ENCODE assay signal across 12 mouse cellular contexts in genomic region chr12:98884515-98884914, GRCm38 (mm10). TPM values are rescaled to one million over a fixed set of nuclear protein-coding genes. Genes with fewer than 3 reads are reported as not detected.
DNase-seq lines count a peak whose midpoint lies in the region; ATAC-seq and TF ChIP-seq lines count a peak whose summit lies in the region.
"Had no signal": no experiment of that assay in that cellular context is flagged by ENCODE, and none has a peak within 500 bp of the region (broad histone marks: within the 10 kb centered on the region; RNA-seq: fewer than 3 reads in every experiment).

No protein-coding gene starts in this region.

- dilution Hi-C loops in CH12.LX (cut with MboI; ENCODE audit: extremely low pct_ligation_motif_present, extremely low pct_unique_long_range_greater_than_20kb, low sequenced_read_pairs): no loop called here

- no peaks in the 10 kb centered on the region for H3K36me3 ChIP-seq in kidney, postnatal 0 days (ENCODE audit: insufficient read depth, low read length)
- H3K36me3 ChIP-seq in kidney, embryonic 16.5 days (ENCODE audit: insufficient read depth, low read length): no peaks in the 10 kb centered on the region
- H3K36me3 ChIP-seq in CH12.LX (replicated peaks in 1 of 2; ENCODE audit: control insufficient read depth in 1 of 2, insufficient read depth in 1 of 2, low read length in 1 of 2): no peaks in the 10 kb centered on the region
- no peaks in the 10 kb centered on the region for H3K36me3 ChIP-seq in kidney, adult 2 months (ENCODE audit: control insufficient read depth, insufficient read depth, low read length)
- H3K36me3 ChIP-seq: neural tube, embryonic 15.5 days had no signal

- H3K9ac ChIP-seq in kidney, postnatal 0 days (ENCODE audit: low read depth, low read length): no peak overlapping the region
- H3K9ac ChIP-seq in kidney, embryonic 16.5 days (replicated peaks; ENCODE audit: low read length): no peak overlapping the region
- no peak overlapping the region for H3K9ac ChIP-seq in CH12.LX (ENCODE audit: insufficient read depth, low read depth)
- H3K9ac ChIP-seq: neural tube, embryonic 15.5 days had no signal

- H3K4me3 ChIP-seq in kidney, postnatal 0 days (replicated peaks; ENCODE audit: low read depth, low read length): no peak overlapping the region
- H3K4me3 ChIP-seq in kidney, embryonic 16.5 days (ENCODE audit: low read length): no peak overlapping the region
- H3K4me3 ChIP-seq in CH12.LX (replicated peaks in 1 of 3; ENCODE audit: low read depth in 2 of 3, low read length in 2 of 3, poor library complexity in 1 of 3): no peak overlapping the region
- H3K4me3 ChIP-seq in kidney, adult 2 months (ENCODE audit: insufficient read depth, low read depth, low read length): no peak overlapping the region
- H3K4me3 ChIP-seq: megakaryocyte, embryonic 14.5 days; neural tube, embryonic 15.5 days had no signal

- TF ChIP-seq RAD21 in CH12.LX (IDR thresholded peaks at IDR 0.05; ENCODE audit: low read depth, low read length): peak; percentile 33

- no peak overlapping the region for H3K4me2 ChIP-seq in kidney, postnatal 0 days (ENCODE audit: low read length)
- H3K4me2 ChIP-seq in kidney, embryonic 16.5 days (replicated peaks; ENCODE audit: low read depth, low read length): no peak overlapping the region
- H3K4me2 ChIP-seq in CH12.LX (ENCODE audit: insufficient read depth, low read depth, poor library complexity, severe bottlenecking): no peak overlapping the region
- H3K4me2 ChIP-seq: neural tube, embryonic 15.5 days had no signal

- in situ Hi-C loops in CH12.LX (cut with MboI; ENCODE audit: low pct_ligation_motif_present, low pct_unique_long_range_greater_than_20kb, low sequenced_read_pairs): no loop called here

- H3K79me2 ChIP-seq in CH12.LX (replicated peaks; ENCODE audit: control insufficient read depth, extremely low read depth, insufficient read depth, poor library complexity, severe bottlenecking): no peaks in the 10 kb centered on the region

- ATAC-seq in kidney, postnatal 0 days (replicated peaks; ENCODE audit: low FRiP score, low read depth): no peak
- no peak for ATAC-seq in kidney, embryonic 16.5 days (ENCODE audit: low FRiP score, low TSS enrichment)

- H3K4me1 ChIP-seq in kidney, postnatal 0 days (replicated peaks; ENCODE audit: insufficient read depth, low read length): no peaks in the 10 kb centered on the region
- no peaks in the 10 kb centered on the region for H3K4me1 ChIP-seq in kidney, embryonic 16.5 days (ENCODE audit: insufficient read depth, low read length)
- H3K4me1 ChIP-seq in CH12.LX (ENCODE audit: control insufficient read depth in 1 of 2, insufficient read depth in 2 of 2): no peaks in the 10 kb centered on the region; a peak in 1 of 4 replicates
- H3K4me1 ChIP-seq in kidney, adult 2 months (ENCODE audit: control insufficient read depth, insufficient read depth, low read length): peaks cover 3% of the 10 kb centered on the region; the same call in 1 of the 2 replicates
- H3K4me1 ChIP-seq: megakaryocyte, embryonic 14.5 days; neural tube, embryonic 15.5 days had no signal

- no peak for TF ChIP-seq POLR2A in CH12.LX (IDR thresholded peaks at IDR 0.05; ENCODE audit: low read depth, low read length)
- no peak for TF ChIP-seq POLR2A in kidney, adult 2 months (IDR thresholded peaks at IDR 0.05; ENCODE audit: low read depth, low read length)

- no peak overlapping the region for H3K27ac ChIP-seq in kidney, postnatal 0 days
- H3K27ac ChIP-seq in kidney, embryonic 16.5 days (ENCODE audit: low read length): no peak overlapping the region
- no peak overlapping the region for H3K27ac ChIP-seq in CH12.LX (ENCODE audit: insufficient read depth, low read depth)
- H3K27ac ChIP-seq in kidney, adult 2 months (ENCODE audit: insufficient read depth, low read depth, low read length): no peak overlapping the region
- H3K27ac ChIP-seq: neural tube, embryonic 15.5 days had no signal

- TF ChIP-seq EP300 in CH12.LX (IDR thresholded peaks at IDR 0.05; ENCODE audit: low read length): no peak

- peak; percentile 69 for TF ChIP-seq CTCF in kidney, postnatal 0 days (IDR thresholded peaks at IDR 0.05; ENCODE audit: low read depth)
- peak; percentile 16 to 63; a peak in 3 of 4 replicates for TF ChIP-seq CTCF in CH12.LX (conservative IDR thresholded peaks at IDR 0.05 in 1 of 2, IDR thresholded peaks at IDR 0.05 in 1 of 2; ENCODE audit: low read depth in 2 of 2, low read length in 2 of 2)
- no peak for TF ChIP-seq CTCF in kidney, adult 2 months (conservative IDR thresholded peaks at IDR 0.05; ENCODE audit: insufficient read depth, insufficient read length, low read depth, low read length)

- DNase-seq in kidney, postnatal 0 days (ENCODE audit: low spot score): peak; percentile 79
- DNase-seq in A20 (ENCODE audit: low read depth, low spot score) (peak; percentile 69), CH12.LX (ENCODE audit: extremely low read depth) (peak; percentile 24)
- DNase-seq in induced T-regulatory cell, adult 2 months (ENCODE audit: low read depth): peak; percentile 56
- DNase-seq in spleen, adult 12 weeks (ENCODE audit: low spot score): no peak
- DNase-seq in kidney, adult 2 months: no peak
- DNase-seq: kidney, postnatal 36 days; left cerebral cortex, postnatal 4 days; thymus, postnatal 14 days had no signal

- WGBS in kidney, postnatal 0 days: 2% methylated on average over 1 of the region's 1 CpGs
- 6% methylated on average over 1 of the region's 1 CpGs for WGBS in kidney, embryonic 16.5 days
- 7% methylated on average over 1 of the region's 1 CpGs for WGBS in kidney, adult 2 months

- no peaks in the 10 kb centered on the region for H3K27me3 ChIP-seq in kidney, postnatal 0 days (ENCODE audit: insufficient read depth, low read length)
- no peaks in the 10 kb centered on the region for H3K27me3 ChIP-seq in kidney, embryonic 16.5 days (ENCODE audit: insufficient read depth, low read length)
- no peaks in the 10 kb centered on the region for H3K27me3 ChIP-seq in CH12.LX (replicated peaks)
- no peaks in the 10 kb centered on the region for H3K27me3 ChIP-seq in kidney, adult 2 months (replicated peaks; ENCODE audit: control insufficient read depth, insufficient read depth, low read length)
- H3K27me3 ChIP-seq: megakaryocyte, embryonic 14.5 days; neural tube, embryonic 15.5 days had no signal

- H3K9me3 ChIP-seq in kidney, postnatal 0 days (replicated peaks; ENCODE audit: low read length): no peaks in the 10 kb centered on the region
- H3K9me3 ChIP-seq in kidney, embryonic 16.5 days (ENCODE audit: low read length): no peaks in the 10 kb centered on the region
- H3K9me3 ChIP-seq in CH12.LX (replicated peaks; ENCODE audit: low read length): no peaks in the 10 kb centered on the region
- H3K9me3 ChIP-seq: megakaryocyte, embryonic 14.5 days; neural tube, embryonic 15.5 days had no signal

TF ChIP-seq in CH12.LX, 34 proteins besides CTCF, POLR2A, EP300 and RAD21:
- TF ChIP-seq SMC3 (IDR thresholded peaks at IDR 0.05; ENCODE audit: low read depth, low read length): peak; percentile 49
- no peak for TF ChIP-seq USF2 (conservative IDR thresholded peaks at IDR 0.05; ENCODE audit: low read depth, low read length)
- no peak for TF ChIP-seq IRF4 (IDR thresholded peaks at IDR 0.05; ENCODE audit: low read depth, low read length)
- TF ChIP-seq CHD1 (IDR thresholded peaks at IDR 0.05; ENCODE audit: low read depth, low read length): no peak
- no peak for TF ChIP-seq JUN (IDR thresholded peaks at IDR 0.05; ENCODE audit: insufficient read depth, low read depth, low read length)
- no peak for TF ChIP-seq GABPA (IDR thresholded peaks at IDR 0.05; ENCODE audit: insufficient replicate concordance, low read depth, low read length)

RNA-seq across cellular contexts. Expression of gene Eml5, which starts 16.8 kb away (rescaled TPM):
- 1.1 and 1.5 TPM in 2 replicates for polyA plus RNA-seq in kidney, postnatal 0 days (2015; fragmentation: Nextera tagmentation; extraction: Ambion mirVana)
- 3.4 and 5.0 TPM in 2 replicates for polyA plus RNA-seq in kidney, embryonic 16.5 days (2015; fragmentation: Nextera tagmentation; extraction: Ambion mirVana)
- 4.0 and 5.9 TPM in 2 replicates for total RNA-seq in CH12.LX (2012; rRNA removed)
- 1.5 and 1.8 TPM in 2 replicates for total RNA-seq in CH12.LX (2014; rRNA removed)
- polyA plus RNA-seq in CH12.LX (2012; ENCODE audit: insufficient read length, low read depth): 2.7 and 3.4 TPM in 2 replicates
- 6.5 and 8.1 TPM in 2 replicates for polyA plus RNA-seq in kidney, adult 2 months (2012; rRNA removed)

RNA-seq across cellular contexts. Expression of gene Ttc8, which starts 35.9 kb away (rescaled TPM):
- 31.0 TPM in 2 replicates for polyA plus RNA-seq in kidney, postnatal 0 days (2015; fragmentation: Nextera tagmentation; extraction: Ambion mirVana)
- 34.2 and 35.4 TPM in 2 replicates for polyA plus RNA-seq in kidney, embryonic 16.5 days (2015; fragmentation: Nextera tagmentation; extraction: Ambion mirVana)
- total RNA-seq in CH12.LX (2012; rRNA removed) (4.9 and 5.0 TPM in 2 replicates), CH12.LX (2014; rRNA removed) (6.8 and 9.4 TPM in 2 replicates)
- polyA plus RNA-seq in CH12.LX (2012; ENCODE audit: insufficient read length, low read depth): 3.2 and 4.5 TPM in 2 replicates
- 36.1 and 38.7 TPM in 2 replicates for polyA plus RNA-seq in kidney, adult 2 months (2012; rRNA removed)

Comparison
In these comparisons a context has a peak if more than half of its experiments do, and no peak if none do; other contexts are left out.
1. DNase-seq: peak in kidney, postnatal 0 days (single experiment), A20 (single experiment), CH12.LX (single experiment) and induced T-regulatory cell, adult 2 months (single experiment); none in spleen, adult 12 weeks (single experiment) and kidney, adult 2 months (single experiment).